Mouse (Mus musculus): ENCODE measurements around the gene Map4k3. TPM values are rescaled to one million over a fixed set of nuclear protein-coding genes. Genes with fewer than 3 reads are reported as not detected.

The Map4k3 gene
- polyA plus RNA-seq, 1 experiment from 2014 or later = 17.6 TPM

- DNase-seq (ENCODE audit: low spot score) = peak; percentile 52
- Histone ChIP-seq H3K36me3 (no peaks in the 10 kb centered on the region), H3K9me3 (no peaks in the 10 kb centered on the region), H3K27me3 (ENCODE audit: insufficient read depth, poor library complexity, severe bottlenecking) (no peaks in the 10 kb centered on the region), H3K4me1 (peaks cover 44% of the 10 kb centered on the region), H3K27ac (no peak overlapping the region), H3K4me3 (no peak overlapping the region)
- WGBS = 84% methylated on average over 6 of the region's 6 CpGs
Observed at GRCm38 (mm10) chr17:80696210-80696609, 32.1 kb downstream of the Map4k3 start.

- 0 out of 2 replicates have a peak overlapping the region, but pooled peaks have one; percentile 18 for H3K4me3 ChIP-seq
- H3K27ac ChIP-seq = 0 out of 2 replicates have a peak overlapping the region, but pooled peaks have one; percentile 47
Observed at GRCm38 (mm10) chr17:80693707-80694106, 34.6 kb downstream of the Map4k3 start.

GRCm38 (mm10) chr17:80692183-80692582 is 36.1 kb downstream of the Map4k3 start:
- no peak for DNase-seq (ENCODE audit: low spot score)
- Histone ChIP-seq H3K27ac (no peak overlapping the region), H3K27me3 (ENCODE audit: insufficient read depth, poor library complexity, severe bottlenecking) (no peaks in the 10 kb centered on the region), H3K4me1 (peaks cover 31% of the 10 kb centered on the region), H3K4me3 (no peak overlapping the region), H3K9me3 (no peaks in the 10 kb centered on the region), H3K36me3 (0 out of 2 replicates have a peak, but pooled peaks cover 3% of the 10 kb centered on the region)
- 78% methylated on average over 13 of the region's 13 CpGs for WGBS

More at GRCm38 (mm10) chr17:80693707-80694106, 34.6 kb downstream of the Map4k3 start:
- Histone ChIP-seq H3K36me3 (0 out of 2 replicates have a peak, but pooled peaks cover 3% of the 10 kb centered on the region), H3K4me1 (peaks cover 39% of the 10 kb centered on the region), H3K9me3 (no peaks in the 10 kb centered on the region), H3K27me3 (ENCODE audit: insufficient read depth, poor library complexity, severe bottlenecking) (no peaks in the 10 kb centered on the region)
- DNase-seq (ENCODE audit: low spot score) = no peak
- 33% methylated on average over 7 of the region's 7 CpGs for WGBS

GRCm38 (mm10) chr17:80688701-80689100 is 39.6 kb downstream of the Map4k3 start:
- 94% methylated on average over 11 of the region's 11 CpGs for WGBS
- no peak for DNase-seq (ENCODE audit: low spot score)
- Histone ChIP-seq H3K27me3 (ENCODE audit: insufficient read depth, poor library complexity, severe bottlenecking) (no peaks in the 10 kb centered on the region), H3K36me3 (0 out of 2 replicates have a peak, but pooled peaks cover 3% of the 10 kb centered on the region), H3K27ac (no peak overlapping the region), H3K4me3 (no peak overlapping the region), H3K4me1 (peaks cover 20% of the 10 kb centered on the region), H3K9me3 (no peaks in the 10 kb centered on the region)

- Histone ChIP-seq H3K27me3 (ENCODE audit: insufficient read depth, poor library complexity, severe bottlenecking) (no peaks in the 10 kb centered on the region), H3K4me3 (no peak overlapping the region), H3K27ac (no peak overlapping the region), H3K9me3 (no peaks in the 10 kb centered on the region), H3K4me1 (peaks cover 25% of the 10 kb centered on the region; the same call in 1 of the 2 replicates), H3K36me3 (0 out of 2 replicates have a peak, but pooled peaks cover 3% of the 10 kb centered on the region)
- WGBS = 92% methylated on average over 5 of the region's 5 CpGs
- no peak for DNase-seq (ENCODE audit: low spot score)
Observed at GRCm38 (mm10) chr17:80686066-80686465, 42.2 kb downstream of the Map4k3 start.

GRCm38 (mm10) chr17:80683821-80684576 is 44.3 kb downstream of the Map4k3 start:
- WGBS = 52% methylated on average over 6 of the region's 6 CpGs

GRCm38 (mm10) chr17:80683041-80683440 is 45.2 kb downstream of the Map4k3 start:
- Histone ChIP-seq H3K9me3 (no peaks in the 10 kb centered on the region), H3K36me3 (no peaks in the 10 kb centered on the region), H3K4me1 (peaks cover 25% of the 10 kb centered on the region; the same call in 1 of the 2 replicates), H3K27me3 (ENCODE audit: insufficient read depth, poor library complexity, severe bottlenecking) (no peaks in the 10 kb centered on the region), H3K27ac (no peak overlapping the region; the same call in 1 of the 2 replicates), H3K4me3 (no peak overlapping the region)
- DNase-seq (ENCODE audit: low spot score) = no peak
- 64% methylated on average over 5 of the region's 5 CpGs for WGBS

More at GRCm38 (mm10) chr17:80683821-80684576, 44.3 kb downstream of the Map4k3 start:
- Histone ChIP-seq H3K36me3 (no peaks in the 10 kb centered on the region), H3K27ac (peak overlapping the region; percentile 49; the same call in 1 of the 2 replicates), H3K4me3 (no peak overlapping the region), H3K27me3 (ENCODE audit: insufficient read depth, poor library complexity, severe bottlenecking) (no peaks in the 10 kb centered on the region), H3K9me3 (no peaks in the 10 kb centered on the region), H3K4me1 (peaks cover 25% of the 10 kb centered on the region; the same call in 1 of the 2 replicates)
- peak; percentile 82 for DNase-seq (ENCODE audit: low spot score)

GRCm38 (mm10) chr17:80678190-80678589 is 50.1 kb downstream of the Map4k3 start:
- Histone ChIP-seq H3K4me1 (peaks cover 8% of the 10 kb centered on the region; the same call in 1 of the 2 replicates), H3K27ac (no peak overlapping the region), H3K9me3 (no peaks in the 10 kb centered on the region), H3K36me3 (no peaks in the 10 kb centered on the region), H3K27me3 (ENCODE audit: insufficient read depth, poor library complexity, severe bottlenecking) (no peaks in the 10 kb centered on the region), H3K4me3 (no peak overlapping the region)
- no peak for DNase-seq (ENCODE audit: low spot score)
- 77% methylated on average over 6 of the region's 6 CpGs for WGBS

GRCm38 (mm10) chr17:80676859-80677535 is 51.3 kb downstream of the Map4k3 start:
- Histone ChIP-seq H3K4me1 (no peaks in the 10 kb centered on the region), H3K36me3 (no peaks in the 10 kb centered on the region), H3K4me3 (no peak overlapping the region), H3K27ac (no peak overlapping the region), H3K9me3 (no peaks in the 10 kb centered on the region), H3K27me3 (ENCODE audit: insufficient read depth, poor library complexity, severe bottlenecking) (no peaks in the 10 kb centered on the region)
- WGBS = 86% methylated on average over 11 of the region's 11 CpGs
- DNase-seq (ENCODE audit: low spot score) = no peak

- no peak overlapping the region for H3K27ac ChIP-seq
- no peaks in the 10 kb centered on the region for H3K9me3 ChIP-seq
- WGBS = 66% methylated on average over 2 of the region's 2 CpGs
- no peaks in the 10 kb centered on the region for H3K36me3 ChIP-seq
- DNase-seq (ENCODE audit: low spot score) = no peak
- H3K4me1 ChIP-seq = no peaks in the 10 kb centered on the region
- no peak overlapping the region for H3K4me3 ChIP-seq
- H3K27me3 ChIP-seq (ENCODE audit: insufficient read depth, poor library complexity, severe bottlenecking) = no peaks in the 10 kb centered on the region
Observed at GRCm38 (mm10) chr17:80676211-80676610, 52.1 kb downstream of the Map4k3 start.

- Histone ChIP-seq H3K4me3 (no peak overlapping the region), H3K27me3 (ENCODE audit: insufficient read depth, poor library complexity, severe bottlenecking) (no peaks in the 10 kb centered on the region), H3K36me3 (no peaks in the 10 kb centered on the region), H3K9me3 (no peaks in the 10 kb centered on the region), H3K27ac (no peak overlapping the region), H3K4me1 (peaks cover 8% of the 10 kb centered on the region; the same call in 1 of the 2 replicates)
- 85% methylated on average over 1 of the region's 1 CpGs for WGBS
- DNase-seq (ENCODE audit: low spot score) = no peak
Observed at GRCm38 (mm10) chr17:80670395-80670794, 57.9 kb downstream of the Map4k3 start.

GRCm38 (mm10) chr17:80663623-80664022 is 64.7 kb downstream of the Map4k3 start:
- Histone ChIP-seq H3K4me1 (peaks cover 15% of the 10 kb centered on the region; the same call in 1 of the 2 replicates), H3K4me3 (no peak overlapping the region), H3K27me3 (ENCODE audit: insufficient read depth, poor library complexity, severe bottlenecking) (no peaks in the 10 kb centered on the region), H3K36me3 (no peaks in the 10 kb centered on the region), H3K27ac (no peak overlapping the region), H3K9me3 (no peaks in the 10 kb centered on the region)
- WGBS = 85% methylated on average over 4 of the region's 4 CpGs
- DNase-seq (ENCODE audit: low spot score) = no peak
